Mouse (Mus musculus) heart, postnatal 0 days (tissue): Measurements from ENCODE around the gene Samd4.

Source experiments
- CTCF ChIP-seq: IDR thresholded peaks from 2 replicates; pipeline ENCODE4 v1.5.1; 2016; ENCODE audit warnings: antibody characterized with exemption, control low read depth, low read depth
- EP300 ChIP-seq: IDR thresholded peaks from 2 replicates; pipeline ENCODE4 v1.6.1; 2016; ENCODE audit warnings: antibody characterized with exemption, low read depth

- TF ChIP-seq EP300: no peak
- no peak for TF ChIP-seq CTCF
Observed at GRCm38 (mm10) chr14:47096357-47096756, 213.7 kb downstream of the Samd4 start.
